Mouse (Mus musculus): ENCODE results near the gene Ndufa5.

The Ndufa5 gene

DNA sequence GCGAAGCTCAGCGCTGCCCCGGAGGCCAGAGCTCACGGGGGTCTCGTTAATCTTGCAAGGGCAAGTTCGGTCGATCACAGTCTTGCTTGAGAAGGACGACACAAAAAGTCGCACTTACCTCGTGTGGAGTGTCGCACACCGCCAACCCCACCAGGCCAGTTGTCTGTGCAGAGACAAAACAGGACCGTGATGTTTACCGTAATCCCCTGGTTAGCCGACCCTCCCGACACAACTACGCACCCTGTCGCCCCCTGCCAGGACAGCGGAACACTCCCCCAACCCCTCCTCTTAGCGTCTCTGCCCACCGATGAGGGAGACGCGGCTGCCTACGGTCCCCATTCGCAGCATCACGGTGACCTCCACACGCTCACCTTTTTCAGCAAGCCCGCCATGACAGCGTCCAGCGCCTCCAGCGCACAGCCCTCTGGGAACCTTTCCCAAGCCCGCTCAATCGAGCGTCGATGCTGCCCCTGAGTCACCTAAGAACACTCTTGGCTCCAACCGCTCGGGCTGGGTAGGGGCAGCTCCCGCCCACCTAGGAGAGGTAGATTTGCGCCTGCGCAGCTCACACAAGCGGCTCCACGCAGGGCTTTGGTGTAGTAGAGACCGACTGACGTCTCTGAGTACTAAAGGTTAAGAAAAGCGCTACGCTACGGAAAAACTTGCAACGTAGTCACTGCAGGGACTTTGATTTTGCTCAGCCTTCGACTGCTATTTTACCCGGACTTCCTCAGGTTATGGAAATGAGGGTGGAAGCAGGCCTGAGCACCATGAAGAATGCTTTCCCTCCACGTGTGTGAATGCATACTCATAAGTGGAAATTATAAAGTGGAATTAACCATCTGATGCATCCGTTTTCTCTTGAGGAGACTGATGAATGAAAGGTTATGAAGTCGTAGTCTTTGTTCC lies at the start of gene Ndufa5:
TSS of gene Ndufa5 (minus strand) at position 859 of the 909 bp plus-strand sequence.
- under 1% methylated on average over 53 of the region's 53 CpGs for WGBS

- WGBS, result 95% methylated on average over 14 of the region's 14 CpGs
These were observed 44.6 kb upstream of the Ndufa5 start for GRCm38 (mm10) chr6:24572431-24572830.

- 62% methylated on average over 6 of the region's 6 CpGs for WGBS
These were observed 43.3 kb upstream of the Ndufa5 start for GRCm38 (mm10) chr6:24571126-24571525.

DNA sequence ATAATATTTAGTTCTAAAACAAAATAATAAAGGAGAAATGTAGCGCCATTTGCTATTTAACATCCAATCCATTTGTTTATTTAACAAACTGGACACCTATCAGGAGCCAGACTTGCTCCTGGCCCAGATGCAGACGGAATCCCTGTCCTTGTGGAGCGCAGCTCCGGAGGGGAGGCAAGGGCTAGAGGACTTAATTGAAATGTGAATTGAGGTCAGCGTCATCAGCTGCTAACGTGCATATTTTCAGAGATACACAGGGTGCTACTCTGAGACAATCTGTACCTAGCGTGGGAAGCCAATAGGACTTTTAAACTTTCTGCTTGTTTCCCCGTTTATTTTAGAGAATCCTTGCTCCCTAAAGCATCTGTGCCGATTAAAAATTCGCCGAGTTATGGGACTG lies 42.5 kb upstream of the Ndufa5 start:
- 60% methylated on average over 11 of the region's 11 CpGs for WGBS

DNA sequence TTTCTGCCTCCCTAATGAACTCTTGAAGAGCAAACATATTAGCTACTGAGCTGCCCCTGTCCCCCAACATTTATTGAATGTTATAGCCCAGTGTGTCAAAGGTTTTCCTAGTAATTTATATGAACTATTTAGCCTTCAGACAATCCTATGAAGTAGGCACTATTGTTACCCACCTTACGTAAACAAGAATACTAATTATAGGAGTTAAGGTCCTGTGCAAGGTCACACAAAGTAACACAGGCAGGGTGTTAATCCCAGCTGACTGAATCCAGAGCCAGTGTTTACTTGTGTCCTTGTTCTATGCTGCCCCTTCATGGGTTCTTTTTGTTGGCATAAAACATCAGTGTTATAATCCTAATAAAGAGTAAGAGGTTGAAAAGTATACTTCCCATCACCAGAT lies 41.9 kb upstream of the Ndufa5 start:
- 93% methylated on average over 1 of the region's 1 CpGs for WGBS

DNA sequence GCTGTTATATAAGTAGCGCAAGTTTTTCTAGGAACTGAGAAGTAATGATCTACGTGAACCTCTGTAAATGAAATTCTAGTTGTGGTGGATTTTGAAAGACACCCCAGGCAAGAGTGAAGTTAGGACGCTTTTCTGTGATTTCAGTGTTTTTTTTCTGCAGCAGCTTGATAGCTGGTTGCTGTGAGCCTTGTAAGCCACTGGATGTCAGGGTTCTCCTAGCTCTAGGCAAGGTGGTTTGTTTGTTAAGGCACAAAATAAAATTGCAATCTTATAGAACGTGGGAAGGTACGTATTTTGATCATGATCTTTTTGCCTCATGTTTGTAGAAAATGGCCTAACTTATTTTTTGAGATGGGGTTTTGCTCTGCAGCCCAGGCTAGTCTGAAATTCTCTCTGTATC lies 41.1 kb upstream of the Ndufa5 start:
- WGBS, result 64% methylated on average over 5 of the region's 5 CpGs

GRCm38 (mm10) chr6:24564886-24565285 lies 37.1 kb upstream of the Ndufa5 start:
- WGBS, result 94% methylated on average over 1 of the region's 1 CpGs

DNA sequence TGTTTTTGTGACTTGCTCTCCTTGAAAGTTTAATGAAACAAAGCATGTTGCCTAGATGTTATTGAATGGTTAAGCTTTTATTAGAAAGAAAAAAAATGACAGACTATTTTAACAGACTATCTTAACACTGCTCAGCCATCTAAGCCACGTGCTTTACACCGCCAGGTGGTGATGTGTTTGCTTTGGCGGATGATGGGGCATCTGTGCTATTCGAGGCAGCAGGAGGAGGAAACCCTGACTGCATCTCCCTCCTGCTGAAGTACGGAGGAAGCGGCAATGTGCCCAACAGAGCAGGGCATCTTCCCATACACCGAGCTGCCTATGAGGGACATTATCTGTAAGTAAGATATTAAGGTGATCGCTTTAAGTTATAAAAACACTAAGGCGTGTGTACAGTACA lies 36.3 kb upstream of the Ndufa5 start:
- 59% methylated on average over 9 of the region's 9 CpGs for WGBS

- WGBS, result 83% methylated on average over 2 of the region's 2 CpGs
These were observed 27.7 kb upstream of the Ndufa5 start for GRCm38 (mm10) chr6:24555488-24555887.

DNA sequence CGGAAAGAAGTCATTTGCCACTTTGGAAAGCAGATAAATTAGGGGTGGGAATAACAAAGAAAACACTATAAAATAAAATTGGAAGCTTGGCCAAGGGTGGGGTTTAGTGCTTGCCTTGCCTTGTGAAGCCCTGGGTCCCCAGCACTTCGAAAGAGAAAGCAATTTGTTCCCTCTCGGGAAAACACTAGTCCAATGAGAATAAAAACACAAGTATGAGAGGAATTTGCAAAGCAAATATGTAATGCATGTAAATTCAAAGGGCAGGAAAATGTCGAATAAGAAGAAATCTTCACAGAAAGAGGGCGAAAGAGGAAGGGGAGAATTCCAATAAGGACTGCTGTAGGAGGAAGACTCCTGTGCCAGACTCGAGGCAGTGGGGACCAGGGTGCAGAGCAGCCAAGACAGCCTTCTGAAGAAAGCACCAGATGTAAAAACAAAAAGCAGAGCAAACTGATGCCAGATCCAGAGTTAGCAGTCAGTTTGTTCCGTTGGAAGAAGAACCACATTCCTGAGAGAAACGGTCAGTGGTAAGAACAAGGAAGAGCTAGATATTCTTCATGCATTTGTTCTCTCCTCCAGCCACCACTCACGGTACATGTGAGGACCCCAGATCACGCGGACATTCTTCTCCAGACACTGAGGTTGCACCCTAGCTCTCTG lies 26.7 kb upstream of the Ndufa5 start:
- WGBS, result 49% methylated on average over 11 of the region's 11 CpGs

DNA sequence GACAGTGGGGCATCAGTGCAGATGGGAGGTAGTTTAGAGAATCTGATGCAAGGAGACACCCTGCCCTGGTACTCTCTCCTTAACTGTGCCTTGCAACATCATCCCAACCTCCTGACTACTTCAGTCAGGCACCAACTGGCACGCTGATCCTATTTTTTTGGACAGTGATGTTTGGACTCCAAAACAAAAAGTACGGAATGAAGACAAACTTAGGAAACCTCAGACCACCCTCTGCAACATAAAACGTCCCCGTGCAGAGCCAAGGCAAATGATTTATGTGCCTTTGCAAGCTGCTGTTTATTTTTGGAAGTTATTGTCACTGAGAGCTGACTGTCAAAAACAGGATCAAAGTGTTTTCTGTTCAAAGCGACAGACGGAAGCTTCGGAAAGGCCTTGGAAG lies 24.2 kb upstream of the Ndufa5 start:
- 45% methylated on average over 7 of the region's 7 CpGs for WGBS

- WGBS, result 54% methylated on average over 2 of the region's 2 CpGs
These were observed 22.0 kb upstream of the Ndufa5 start for GRCm38 (mm10) chr6:24549801-24550200.

- 92% methylated on average over 1 of the region's 1 CpGs for WGBS
These were observed 19.1 kb upstream of the Ndufa5 start for GRCm38 (mm10) chr6:24546716-24547420.

DNA sequence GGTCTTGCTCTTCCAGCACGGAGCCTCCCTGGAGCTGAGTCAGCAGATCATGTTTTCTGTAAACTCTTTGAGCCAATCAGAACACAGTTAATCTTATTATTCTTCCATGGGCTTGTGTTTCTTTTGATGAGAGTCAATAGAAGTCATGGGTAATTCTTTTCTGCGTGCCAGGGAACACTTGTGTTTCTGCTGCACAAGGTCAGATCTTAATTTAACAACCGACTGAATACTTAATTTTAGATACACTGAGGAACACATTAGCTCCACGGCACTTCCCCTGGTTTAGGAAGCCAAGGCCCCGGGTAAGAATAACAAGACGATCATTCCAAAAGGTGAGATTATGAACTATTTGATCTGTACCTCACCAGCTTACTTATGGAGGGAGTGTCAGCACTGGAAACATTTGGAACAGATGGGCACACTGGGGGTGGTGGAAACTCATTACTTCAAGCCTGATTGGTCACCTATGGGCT lies 15.3 kb upstream of the Ndufa5 start:
- WGBS, result 70% methylated on average over 6 of the region's 6 CpGs

- 44% methylated on average over 4 of the region's 4 CpGs for whole genome bisulfite sequencing
These were observed 12.3 kb upstream of the Ndufa5 start for GRCm38 (mm10) chr6:24540106-24540505.

DNA sequence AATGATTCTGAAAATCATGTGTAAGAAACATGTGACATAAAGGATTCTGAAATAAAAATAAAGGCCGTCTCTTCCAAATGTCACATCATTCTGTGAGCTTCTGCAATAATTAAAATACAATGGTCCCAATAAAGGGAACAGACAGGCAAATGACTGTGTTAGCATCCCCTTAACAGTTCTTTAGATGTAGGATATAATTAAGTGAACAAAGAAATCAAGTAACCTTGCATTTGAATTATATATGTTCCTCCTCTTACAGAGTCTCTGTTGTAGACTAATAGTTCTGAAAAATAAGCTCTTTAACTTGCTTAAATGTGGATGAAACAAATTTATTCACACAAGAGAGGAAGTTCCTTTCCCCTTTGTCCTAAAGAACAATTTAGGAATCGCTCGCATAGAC lies 10.6 kb upstream of the Ndufa5 start:
- 88% methylated on average over 3 of the region's 3 CpGs for WGBS

GRCm38 (mm10) chr6:24532804-24533203 lies 5.0 kb upstream of the Ndufa5 start:
- WGBS, result 90% methylated on average over 3 of the region's 3 CpGs

DNA sequence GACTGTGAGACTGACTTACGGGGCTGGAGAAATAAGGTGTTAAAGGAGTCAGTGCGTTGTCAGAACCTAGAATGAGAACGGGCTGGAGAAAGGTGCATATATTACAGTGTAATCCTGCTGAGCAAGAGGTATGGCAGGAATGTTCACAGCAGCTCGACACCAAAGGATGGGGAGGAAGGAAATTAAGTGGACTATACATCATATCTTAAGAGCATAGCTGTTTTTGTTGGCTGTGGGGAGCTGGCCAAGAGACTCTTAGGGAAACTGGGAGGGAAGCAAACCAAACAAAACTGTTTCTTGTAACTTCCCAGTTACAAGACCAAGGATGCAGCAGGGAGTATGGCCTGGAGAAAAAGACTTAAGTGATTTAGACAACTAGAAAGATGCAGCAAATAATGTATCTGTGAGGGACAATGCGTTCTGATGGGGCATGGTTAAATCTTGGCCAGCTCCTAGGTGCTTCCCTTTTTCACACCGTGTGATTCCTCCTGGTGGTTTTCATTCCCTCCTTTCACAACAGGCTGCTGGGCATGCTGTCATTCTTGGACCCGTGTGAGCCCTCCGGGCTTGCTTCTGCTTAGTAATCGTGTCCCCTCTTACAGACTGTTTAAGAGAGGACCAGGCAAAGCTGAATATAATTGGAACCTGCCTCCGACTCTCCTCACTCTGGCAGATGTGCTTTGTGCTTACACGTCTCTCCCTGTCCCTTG lies 3.1 kb upstream of the Ndufa5 start:
- WGBS, result 29% methylated on average over 11 of the region's 11 CpGs

DNA sequence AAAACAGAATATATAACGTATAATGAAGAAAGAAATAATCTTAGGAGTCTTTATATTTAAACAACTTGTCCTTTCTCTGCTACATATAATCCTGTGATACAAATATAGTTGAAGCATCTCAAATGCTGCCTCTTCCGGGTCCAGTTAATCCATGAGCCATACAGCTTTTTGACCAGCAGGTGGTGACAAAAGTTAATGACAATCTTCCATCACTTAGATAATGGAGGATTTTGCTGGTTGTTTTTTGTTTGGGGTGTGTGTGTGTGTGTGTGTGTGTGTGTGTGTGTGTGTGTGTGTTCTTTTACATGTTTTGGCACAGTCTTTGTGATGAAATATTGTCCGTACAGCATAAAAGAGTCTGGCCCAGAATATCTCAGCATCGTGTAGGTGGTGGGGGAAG lies 2.4 kb upstream of the Ndufa5 start:
- 12% methylated on average over 4 of the region's 4 CpGs for WGBS

- 20% methylated on average over 2 of the region's 2 CpGs for WGBS
These were observed 141 bp upstream of the Ndufa5 start, which contains the start of gene Asb15 for GRCm38 (mm10) chr6:24528064-24528243. Gene Asb15, plus strand, starts transcription at chr6:24528144.

DNA sequence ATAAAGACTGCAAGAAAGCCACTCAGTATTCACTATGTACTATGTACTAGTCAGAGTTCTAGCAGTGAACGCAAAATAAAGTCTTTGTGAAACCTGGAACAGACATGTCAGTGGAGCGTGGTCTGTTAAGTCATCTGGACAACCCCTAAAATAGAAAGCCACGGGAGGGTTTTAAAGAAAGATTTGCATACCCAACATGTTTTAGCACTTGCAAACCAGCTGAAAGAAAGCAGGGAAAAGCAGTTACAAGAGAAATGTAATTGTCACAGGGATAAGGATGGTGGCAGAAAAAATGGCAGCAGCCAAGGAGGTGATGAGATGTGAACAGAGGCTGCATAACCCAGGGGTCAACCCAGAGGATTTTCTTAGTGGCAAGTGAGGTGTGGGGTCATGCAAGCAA lies 2.1 kb downstream of the Ndufa5 start:
- 40% methylated on average over 3 of the region's 3 CpGs for WGBS

GRCm38 (mm10) chr6:24516197-24516596 lies 11.6 kb downstream of the Ndufa5 start:
- WGBS, result 39% methylated on average over 2 of the region's 2 CpGs

Measured in cerebral cortex, adult 2 months (tissue).